23 mouse cellular contexts compared by ENCODE assay signal in genomic region chr1:18105029-18105865, GRCm38 (mm10). TPM values are rescaled to one million over a fixed set of nuclear protein-coding genes. Genes with fewer than 3 reads are reported as not detected.
A peak's percentile ranks its signal among the peaks of the same experiment; 100 is the strongest.
DNase-seq lines count a peak whose midpoint lies in the region; ATAC-seq and TF ChIP-seq lines count a peak whose summit lies in the region.
"Had no signal": no experiment of that assay in that cellular context is flagged by ENCODE, and none has a peak within 500 bp of the region (broad histone marks: within the 10 kb centered on the region; RNA-seq: fewer than 3 reads in every experiment).

No protein-coding gene starts in this region.

- intact Hi-C loops in left cerebral cortex, postnatal 25 days (cut with DNase I), result loop anchor here (10.0 kb wide), 1 partner anchor 460 kb away; no protein-coding TSS in a partner anchor

- no peaks in the 10 kb centered on the region for H3K36me3 ChIP-seq in lung, postnatal 0 days (ENCODE audit: insufficient read depth, low read length)
- no peaks in the 10 kb centered on the region for H3K36me3 ChIP-seq in forebrain, embryonic 14.5 days (ENCODE audit: control insufficient read depth, insufficient read depth, low read length)
- no peaks in the 10 kb centered on the region for H3K36me3 ChIP-seq in hindbrain, embryonic 16.5 days (ENCODE audit: control insufficient read depth, insufficient read depth, low read length)
- H3K36me3 ChIP-seq in neural tube, embryonic 14.5 days (ENCODE audit: control insufficient read depth, insufficient read depth, low read length), result no peaks in the 10 kb centered on the region
- H3K36me3 ChIP-seq: embryonic facial prominence, embryonic 10.5 days; hindbrain, embryonic 15.5 days; limb, embryonic 13.5 days; liver, embryonic 15.5 days had no signal

- no peak for TF ChIP-seq CTCF in lung, postnatal 0 days (IDR thresholded peaks at IDR 0.05)

- no peak overlapping the region for H3K9ac ChIP-seq in lung, postnatal 0 days (replicated peaks; ENCODE audit: low read depth)
- H3K9ac ChIP-seq in forebrain, embryonic 14.5 days (ENCODE audit: low read length), result no peak overlapping the region
- H3K9ac ChIP-seq in hindbrain, embryonic 16.5 days (ENCODE audit: low read depth, low read length), result no peak overlapping the region
- no peak overlapping the region for H3K9ac ChIP-seq in neural tube, embryonic 14.5 days (replicated peaks; ENCODE audit: low read depth, low read length)
- H3K9ac ChIP-seq: hindbrain, embryonic 15.5 days; limb, embryonic 13.5 days; liver, embryonic 15.5 days had no signal

- 84% methylated on average over 1 of the region's 1 CpGs for WGBS in lung, postnatal 0 days
- WGBS in forebrain, embryonic 14.5 days, result 13% methylated on average over 1 of the region's 1 CpGs
- 24% methylated on average over 1 of the region's 1 CpGs for WGBS in hindbrain, embryonic 16.5 days
- 17% methylated on average over 1 of the region's 1 CpGs for WGBS in neural tube, embryonic 14.5 days

- H3K27ac ChIP-seq in lung, postnatal 0 days (ENCODE audit: low read length), result no peak overlapping the region
- H3K27ac ChIP-seq in forebrain, embryonic 14.5 days (ENCODE audit: low read depth, low read length), result no peak overlapping the region
- no peak overlapping the region for H3K27ac ChIP-seq in hindbrain, embryonic 16.5 days (ENCODE audit: low read depth, low read length)
- 0 out of 2 replicates have a peak overlapping the region, but pooled peaks have one; percentile 4 for H3K27ac ChIP-seq in neural tube, embryonic 14.5 days (ENCODE audit: low read depth, low read length)
- H3K27ac ChIP-seq: embryonic facial prominence, embryonic 10.5 days; hindbrain, embryonic 15.5 days; limb, embryonic 13.5 days; liver, embryonic 15.5 days had no signal

- no peak for TF ChIP-seq EP300 in lung, postnatal 0 days (IDR thresholded peaks at IDR 0.05)

- no peak for ATAC-seq in lung, postnatal 0 days
- ATAC-seq in forebrain, embryonic 14.5 days, result peak; percentile 52
- ATAC-seq in hindbrain, embryonic 16.5 days, result 0 out of 2 replicates have a peak, but pooled peaks have one; percentile 27
- ATAC-seq in neural tube, embryonic 14.5 days (ENCODE audit: low read depth), result peak; percentile 92
- ATAC-seq: activated CD4-positive, CD25-positive, alpha-beta regulatory T cell, adult 4 months; Patski had no signal

- H3K4me3 ChIP-seq in lung, postnatal 0 days (ENCODE audit: low read depth, low read length), result no peak overlapping the region
- H3K4me3 ChIP-seq in forebrain, embryonic 14.5 days (ENCODE audit: low read depth, low read length), result no peak overlapping the region
- no peak overlapping the region for H3K4me3 ChIP-seq in hindbrain, embryonic 16.5 days (ENCODE audit: low read length)
- H3K4me3 ChIP-seq in neural tube, embryonic 14.5 days (ENCODE audit: low read depth, low read length), result no peak overlapping the region
- H3K4me3 ChIP-seq: embryonic facial prominence, embryonic 10.5 days; hindbrain, embryonic 15.5 days; limb, embryonic 13.5 days; liver, embryonic 15.5 days; megakaryocyte, embryonic 14.5 days had no signal

- DNase-seq in lung, postnatal 0 days (ENCODE audit: low spot score), result peak; percentile 3
- DNase-seq in lung, postnatal 36 days, result no peak
- DNase-seq in forebrain, embryonic 14.5 days (ENCODE audit: low spot score), result peak; percentile 8
- no peak for DNase-seq in cerebellum, adult 11-12 months
- no peak for DNase-seq in left cerebral cortex, postnatal 25 days (ENCODE audit: low spot score in 2 of 2)
- DNase-seq: adrenal gland, postnatal 36 days; gastrocnemius, postnatal 14 days; kidney, adult 18-20 months; thymus, adult 2 months had no signal

- H3K9me3 ChIP-seq in lung, postnatal 0 days (ENCODE audit: low read length), result no peaks in the 10 kb centered on the region
- no peaks in the 10 kb centered on the region for H3K9me3 ChIP-seq in forebrain, embryonic 14.5 days (replicated peaks; ENCODE audit: control insufficient read depth, low read length)
- H3K9me3 ChIP-seq in hindbrain, embryonic 16.5 days (ENCODE audit: control insufficient read depth, low read length), result no peaks in the 10 kb centered on the region
- H3K9me3 ChIP-seq in neural tube, embryonic 14.5 days (ENCODE audit: control insufficient read depth, low read length), result no peaks in the 10 kb centered on the region
- H3K9me3 ChIP-seq: embryonic facial prominence, embryonic 10.5 days; hindbrain, embryonic 15.5 days; limb, embryonic 13.5 days; liver, embryonic 15.5 days; megakaryocyte, embryonic 14.5 days had no signal

- H3K4me2 ChIP-seq in lung, postnatal 0 days (replicated peaks; ENCODE audit: low read depth, low read length), result no peak overlapping the region
- H3K4me2 ChIP-seq in forebrain, embryonic 14.5 days (ENCODE audit: low read length), result no peak overlapping the region
- H3K4me2 ChIP-seq in hindbrain, embryonic 16.5 days (ENCODE audit: low read length), result no peak overlapping the region
- no peak overlapping the region for H3K4me2 ChIP-seq in neural tube, embryonic 14.5 days (ENCODE audit: low read depth, low read length)
- H3K4me2 ChIP-seq: hindbrain, embryonic 15.5 days; limb, embryonic 13.5 days; liver, embryonic 15.5 days had no signal

- no peaks in the 10 kb centered on the region for H3K27me3 ChIP-seq in lung, postnatal 0 days (replicated peaks; ENCODE audit: insufficient read depth, low read length)
- H3K27me3 ChIP-seq in forebrain, embryonic 14.5 days (replicated peaks; ENCODE audit: control insufficient read depth, insufficient read depth, low read length), result no peaks in the 10 kb centered on the region
- H3K27me3 ChIP-seq in hindbrain, embryonic 16.5 days (replicated peaks; ENCODE audit: control insufficient read depth, insufficient read depth, low read length), result no peaks in the 10 kb centered on the region
- no peaks in the 10 kb centered on the region for H3K27me3 ChIP-seq in neural tube, embryonic 14.5 days (ENCODE audit: control insufficient read depth, insufficient read depth, low read length)
- H3K27me3 ChIP-seq: hindbrain, embryonic 15.5 days; limb, embryonic 13.5 days; liver, embryonic 15.5 days; megakaryocyte, embryonic 14.5 days; Patski had no signal

- H3K4me1 ChIP-seq in lung, postnatal 0 days (ENCODE audit: insufficient read depth, low read depth, low read length), result no peaks in the 10 kb centered on the region
- no peaks in the 10 kb centered on the region for H3K4me1 ChIP-seq in forebrain, embryonic 14.5 days (ENCODE audit: control insufficient read depth, insufficient read depth, low read length)
- H3K4me1 ChIP-seq in hindbrain, embryonic 16.5 days (ENCODE audit: control insufficient read depth, insufficient read depth, low read depth, low read length), result no peaks in the 10 kb centered on the region
- no peaks in the 10 kb centered on the region for H3K4me1 ChIP-seq in neural tube, embryonic 14.5 days (ENCODE audit: control insufficient read depth, insufficient read depth, low read length)
- H3K4me1 ChIP-seq: embryonic facial prominence, embryonic 10.5 days; hindbrain, embryonic 15.5 days; limb, embryonic 13.5 days; liver, embryonic 15.5 days; megakaryocyte, embryonic 14.5 days had no signal

RNA-seq across cellular contexts. Expression of gene Crisp4, which starts 40.5 kb away (rescaled TPM):
- not detected in 2 replicates for polyA plus RNA-seq in lung, postnatal 0 days (2015; fragmentation: Nextera tagmentation; extraction: Ambion mirVana)
- polyA plus RNA-seq in forebrain, embryonic 14.5 days (2014; fragmentation: Nextera tagmentation; extraction: Ambion mirVana), result not detected in 2 replicates
- polyA plus RNA-seq in hindbrain, embryonic 16.5 days (2015; fragmentation: Nextera tagmentation; extraction: Ambion mirVana), result not detected in 2 replicates
- not detected in 2 replicates for polyA plus RNA-seq in neural tube, embryonic 14.5 days (2014; fragmentation: Nextera tagmentation; extraction: Ambion mirVana)
- total RNA-seq in left cerebral cortex, postnatal 25 days (2021), result not detected
- total RNA-seq: adrenal gland, postnatal 36 days; gastrocnemius, postnatal 14 days; heart, adult 8-10 months; layer of hippocampus, adult 8-10 months; left cerebral cortex, adult 8-10 months had no signal
- polyA plus RNA-seq: activated CD4-positive, CD25-positive, alpha-beta regulatory T cell, adult 4 months; embryonic facial prominence, embryonic 10.5 days; heart, embryonic 16.5 days; hindbrain, embryonic 15.5 days; limb, embryonic 13.5 days; liver, embryonic 15.5 days; Patski; small intestine, adult 2 months; thymus, adult 2 months had no signal

Comparison
In these comparisons a context has a peak if more than half of its experiments do, and no peak if none do; other contexts are left out.
1. DNase-seq: peak in lung, postnatal 0 days (single experiment) and forebrain, embryonic 14.5 days (single experiment); none in lung, postnatal 36 days (single experiment), cerebellum, adult 11-12 months (single experiment) and left cerebral cortex, postnatal 25 days (0 of 2).